Mouse (Mus musculus) B cell, adult 2 months (primary cell): Measurements from ENCODE around the gene Zfp689.

Source experiments
- DNase-seq, 2 experiments: peaks; one replicate each; pipeline ENCODE4 v3.0.0; 2022

Gene Zfp689

DNA sequence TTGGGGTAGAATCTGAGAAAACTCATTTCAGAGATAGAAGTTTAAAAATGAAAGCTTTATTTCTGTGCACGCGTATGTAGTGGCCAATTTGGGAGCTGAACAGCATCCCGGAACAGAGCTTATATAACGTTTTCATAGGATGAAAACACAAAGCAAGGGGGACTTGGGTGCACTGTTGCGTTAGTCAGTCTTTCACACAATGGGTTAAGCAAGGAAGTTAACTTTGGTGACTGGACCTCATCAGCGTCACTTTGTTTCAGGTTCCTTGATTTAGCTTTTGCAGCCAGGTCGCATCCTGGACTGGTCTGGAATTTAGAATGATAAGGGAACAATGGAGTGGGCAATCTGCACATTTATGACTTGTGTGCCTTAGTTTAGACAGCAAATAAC is 55.0 kb downstream of the Zfp689 start:
- DNase-seq = peak in 1 of 2 experiments; percentile 7

DNA sequence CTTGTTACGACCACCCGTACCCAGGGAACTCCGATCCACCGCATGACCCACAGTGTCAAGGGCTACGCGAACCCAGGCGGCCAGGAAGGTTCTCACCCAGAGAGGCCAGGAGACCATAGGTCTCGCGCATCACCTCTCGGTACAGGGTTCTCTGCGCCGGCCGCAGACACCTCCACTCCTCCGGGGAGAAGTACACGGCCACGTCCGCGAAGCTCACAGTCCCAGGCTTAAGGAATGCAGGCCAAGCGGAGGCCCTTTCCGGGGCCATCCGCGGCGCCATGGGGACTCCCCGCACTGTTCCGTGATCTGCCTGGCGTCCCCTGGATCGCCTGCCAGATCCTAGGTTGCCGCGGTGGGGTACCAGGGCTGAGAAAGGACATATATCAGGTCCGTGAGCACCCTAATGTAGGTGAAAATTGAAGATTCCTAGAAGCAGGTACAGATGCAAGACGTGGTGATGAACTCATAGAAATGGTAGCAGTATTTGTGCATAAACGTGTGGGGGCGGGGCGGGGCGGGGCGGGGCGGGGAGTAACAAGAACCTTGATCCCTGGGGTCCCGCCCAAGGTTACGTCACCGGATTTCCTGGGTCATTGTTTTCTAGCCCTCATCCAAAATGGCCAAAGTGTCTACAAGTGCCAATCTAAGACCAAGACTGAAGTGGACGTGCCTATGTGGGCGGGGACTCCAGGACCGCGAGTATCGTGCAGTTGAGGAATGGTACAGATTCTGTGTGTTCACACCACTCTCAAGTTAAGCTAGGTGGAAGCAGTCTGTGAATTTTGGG is 55.6 kb downstream of the Zfp689 start, which contains the start of gene E430018J23Rik:
TSS of gene E430018J23Rik (minus strand) at position 473 of the 787 bp plus-strand sequence.
- peak; percentile 96 to 98 for DNase-seq

DNA sequence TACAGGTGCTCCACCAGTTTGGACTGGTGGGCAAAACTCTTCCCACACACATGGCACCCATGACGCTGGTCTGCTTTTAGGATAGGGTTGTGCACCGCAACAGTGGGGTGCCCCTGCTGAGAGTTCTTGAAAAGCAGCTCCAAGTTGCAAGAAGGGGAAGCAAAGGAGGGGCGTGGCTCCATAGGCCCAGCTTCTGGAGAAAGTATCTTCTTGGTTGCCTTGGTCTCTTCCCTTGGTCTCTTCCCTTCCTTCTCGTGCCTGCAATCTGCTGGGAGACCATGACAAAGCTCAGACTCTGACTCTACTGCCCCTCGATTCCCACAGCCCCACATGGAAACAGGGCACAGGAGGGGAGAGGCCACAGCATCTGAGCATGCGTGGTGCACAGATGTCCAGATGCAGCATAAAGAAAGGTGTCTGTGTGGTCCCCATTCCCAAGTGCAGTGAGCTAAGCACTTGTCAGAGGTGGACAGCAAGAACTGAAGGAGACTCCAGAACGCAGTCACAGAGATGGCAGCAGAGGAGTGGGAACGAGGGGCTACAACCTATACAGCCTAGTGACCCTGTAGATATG is 56.6 kb downstream of the Zfp689 start:
- DNase-seq = no peak
